Mouse (Mus musculus): ENCODE data around the gene Selenoo.

Selenoo gene

DNA sequence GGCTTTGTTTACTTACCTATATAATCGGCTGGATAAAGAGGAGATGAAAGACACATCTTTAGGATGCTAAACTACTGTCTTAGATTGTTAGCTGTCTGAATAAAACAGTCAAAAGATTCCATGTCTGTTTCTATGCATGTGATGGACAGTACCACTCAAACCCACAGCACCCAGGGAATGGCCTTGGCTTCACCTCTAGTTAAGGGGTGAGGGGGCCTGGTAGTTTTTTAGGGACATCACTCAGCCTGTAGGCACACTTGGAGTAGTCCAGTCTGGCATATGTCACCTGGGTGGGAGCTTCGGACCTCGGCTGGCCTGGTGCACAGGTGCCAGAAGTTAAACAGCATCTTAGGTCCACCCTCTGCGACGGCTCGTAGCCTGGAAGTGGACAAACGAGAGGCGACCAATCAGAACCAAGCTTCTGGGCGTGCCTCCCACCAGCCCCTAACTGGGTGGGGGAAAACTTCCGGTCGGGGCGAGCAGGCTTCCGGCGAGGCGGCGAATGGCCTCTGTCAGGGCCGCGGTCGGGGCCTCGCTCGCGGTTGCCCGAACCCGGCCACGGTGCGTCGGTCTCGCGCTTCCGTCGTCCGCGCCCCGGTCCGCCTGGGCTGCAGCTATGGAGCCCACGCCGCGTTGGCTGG lies at the start of gene Selenoo:
Gene Selenoo (plus strand): TSS at position 478 of the 641 bp plus-strand sequence.
- peak; percentile 73 to 79 for DNase-seq (ENCODE audit: low spot score in 2 of 2)

DNA sequence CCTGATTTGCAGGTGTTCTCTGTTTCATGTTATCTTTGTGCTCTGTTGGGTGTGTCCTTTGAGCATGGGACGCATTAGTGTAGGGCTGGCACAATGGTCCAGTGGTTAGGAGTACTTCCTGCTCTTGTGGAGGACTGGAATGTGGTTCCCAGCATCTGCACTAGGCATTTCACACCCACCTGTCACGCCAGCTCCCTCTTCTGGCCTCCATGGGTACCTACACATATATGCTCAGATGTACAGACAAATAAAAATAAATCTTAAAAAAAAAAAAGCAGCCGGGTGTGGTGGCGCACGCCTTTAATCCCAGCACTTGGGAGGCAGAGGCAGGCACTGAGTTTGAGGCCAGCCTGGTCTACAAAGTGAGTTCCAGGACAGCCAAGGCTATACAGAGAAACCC lies 44.5 kb upstream of the Selenoo start:
- no peak for DNase-seq (ENCODE audit: low spot score in 2 of 2)

DNA sequence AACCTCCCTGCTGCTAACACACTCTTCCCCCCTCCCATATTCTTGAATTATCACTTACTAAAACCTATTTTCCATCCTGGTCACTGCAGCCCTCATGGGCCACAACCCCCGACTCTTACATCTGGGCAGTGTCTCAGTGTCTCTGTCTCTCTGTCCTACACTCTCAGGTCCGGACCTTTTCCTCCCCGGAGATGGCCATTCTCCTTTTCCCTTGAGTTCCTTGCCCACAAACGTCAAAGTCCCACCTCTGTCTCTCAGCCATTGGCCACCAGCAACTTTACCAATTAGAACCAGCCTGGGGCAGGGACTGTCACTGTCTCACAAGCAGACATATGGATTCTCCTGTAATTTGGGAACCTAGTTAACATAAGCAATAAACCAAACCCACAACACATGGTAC lies 42.5 kb upstream of the Selenoo start:
- no peak for DNase-seq (ENCODE audit: low spot score in 2 of 2)

DNA sequence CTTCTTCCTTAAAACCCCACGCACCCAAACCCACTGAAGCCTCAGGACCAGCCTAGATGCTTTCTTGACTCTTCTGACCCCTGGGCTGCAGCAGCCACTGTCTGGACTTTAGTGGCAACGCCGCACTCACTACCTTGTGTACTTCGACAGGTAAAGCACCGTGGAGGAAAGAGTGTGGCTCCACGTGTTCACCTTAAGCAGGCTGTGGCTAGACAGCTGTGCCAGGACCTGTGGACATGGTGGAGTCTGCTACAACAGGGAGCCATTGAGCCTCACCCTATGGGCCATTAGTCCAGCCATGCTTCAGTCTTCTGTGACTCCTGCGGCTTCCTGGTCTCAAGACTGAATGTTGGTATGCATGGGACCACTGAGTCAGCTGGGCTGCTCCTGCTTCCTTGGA lies 34.2 kb upstream of the Selenoo start:
- no peak for DNase-seq (ENCODE audit: low spot score in 2 of 2)

DNA sequence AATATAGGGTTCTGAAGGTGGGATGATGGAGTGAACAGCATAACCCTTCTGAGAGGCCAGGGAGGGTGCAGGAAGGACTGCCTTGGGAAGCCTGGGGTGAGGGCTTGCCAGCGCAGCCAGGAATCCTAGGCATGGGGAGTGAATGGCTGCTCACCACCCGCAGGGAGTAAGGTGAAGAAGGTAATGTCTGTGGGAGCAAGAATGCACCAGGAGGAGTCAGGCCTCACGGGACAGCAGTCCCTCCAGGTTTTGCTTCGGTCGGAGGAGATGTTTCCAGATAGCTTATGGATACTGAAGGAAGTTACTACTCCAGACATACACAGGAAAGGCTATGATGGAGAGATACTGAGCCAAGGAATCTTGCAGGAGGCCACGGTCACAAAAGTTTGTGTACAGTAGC lies 30.1 kb upstream of the Selenoo start:
- no peak for DNase-seq (ENCODE audit: low spot score in 2 of 2)

DNA sequence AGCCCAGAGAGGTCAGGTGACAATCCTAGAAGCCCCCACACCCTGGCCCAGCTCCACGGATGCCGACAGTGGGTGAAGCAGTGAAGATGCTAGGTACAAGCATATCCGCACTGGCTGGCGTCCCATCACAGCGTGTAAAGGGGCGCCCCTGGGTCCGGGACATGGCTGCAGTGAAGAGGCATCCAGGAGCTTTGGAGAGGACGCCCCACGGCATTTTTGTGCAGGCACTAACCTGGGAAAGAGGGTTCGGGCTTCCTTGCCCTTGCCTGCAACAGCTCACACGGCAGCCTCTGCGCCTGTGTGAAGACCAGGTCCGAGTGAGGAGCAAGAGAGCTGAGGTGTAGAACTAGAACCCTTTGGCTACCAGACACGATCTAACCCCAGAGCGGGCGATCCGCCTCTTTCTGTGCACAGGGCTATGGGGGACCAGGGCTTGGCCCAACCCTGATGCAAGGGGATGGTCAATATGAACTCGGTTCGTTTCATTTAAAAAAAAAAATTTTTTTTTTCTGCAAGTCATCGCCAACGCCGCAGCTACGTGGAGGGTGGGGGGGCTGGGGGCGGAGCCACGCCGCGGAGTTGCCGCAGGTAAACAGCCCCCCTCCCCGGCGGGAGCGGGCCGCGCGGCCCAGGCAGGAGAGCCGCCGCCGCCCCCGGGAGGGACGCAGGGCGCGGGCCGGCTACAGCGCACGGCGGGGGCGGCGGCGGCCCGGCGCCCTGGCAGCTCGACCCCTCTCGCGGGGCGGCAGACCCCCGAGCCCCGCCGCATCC lies 29.5 kb upstream of the Selenoo start, which contains the start of gene Panx2:
Gene Panx2 (plus strand): TSS at position 574 of the 771 bp plus-strand sequence.
- no peak for DNase-seq (ENCODE audit: low spot score in 2 of 2)

DNA sequence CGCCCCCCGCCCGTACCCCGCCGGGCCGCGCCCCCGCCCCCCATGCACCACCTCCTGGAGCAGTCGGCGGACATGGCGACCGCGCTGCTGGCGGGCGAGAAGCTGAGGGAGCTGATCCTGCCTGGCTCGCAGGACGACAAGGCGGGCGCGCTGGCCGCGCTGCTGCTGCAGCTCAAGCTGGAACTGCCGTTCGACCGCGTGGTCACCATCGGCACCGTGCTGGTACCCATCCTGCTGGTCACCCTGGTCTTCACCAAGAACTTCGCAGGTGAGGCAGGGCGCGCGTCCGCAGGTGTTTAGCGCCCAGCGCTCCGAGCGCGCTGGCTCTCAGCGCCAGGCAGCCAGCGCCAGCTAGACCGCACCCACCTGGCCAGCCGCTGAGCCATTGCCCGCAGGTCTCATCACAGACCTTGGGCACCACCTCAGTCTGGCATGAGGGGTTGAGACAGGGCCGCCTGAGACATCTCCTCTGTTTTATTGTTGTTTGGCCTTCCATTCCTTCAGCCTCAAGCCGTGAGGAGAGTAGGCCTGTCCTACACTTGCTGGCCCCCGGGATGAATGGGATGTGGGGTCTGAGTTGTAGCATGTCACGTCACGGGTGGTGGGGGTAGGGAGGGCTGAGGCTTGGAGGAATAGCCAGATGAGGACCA lies 28.7 kb upstream of the Selenoo start:
- DNase-seq (ENCODE audit: low spot score in 2 of 2) = no peak

DNA sequence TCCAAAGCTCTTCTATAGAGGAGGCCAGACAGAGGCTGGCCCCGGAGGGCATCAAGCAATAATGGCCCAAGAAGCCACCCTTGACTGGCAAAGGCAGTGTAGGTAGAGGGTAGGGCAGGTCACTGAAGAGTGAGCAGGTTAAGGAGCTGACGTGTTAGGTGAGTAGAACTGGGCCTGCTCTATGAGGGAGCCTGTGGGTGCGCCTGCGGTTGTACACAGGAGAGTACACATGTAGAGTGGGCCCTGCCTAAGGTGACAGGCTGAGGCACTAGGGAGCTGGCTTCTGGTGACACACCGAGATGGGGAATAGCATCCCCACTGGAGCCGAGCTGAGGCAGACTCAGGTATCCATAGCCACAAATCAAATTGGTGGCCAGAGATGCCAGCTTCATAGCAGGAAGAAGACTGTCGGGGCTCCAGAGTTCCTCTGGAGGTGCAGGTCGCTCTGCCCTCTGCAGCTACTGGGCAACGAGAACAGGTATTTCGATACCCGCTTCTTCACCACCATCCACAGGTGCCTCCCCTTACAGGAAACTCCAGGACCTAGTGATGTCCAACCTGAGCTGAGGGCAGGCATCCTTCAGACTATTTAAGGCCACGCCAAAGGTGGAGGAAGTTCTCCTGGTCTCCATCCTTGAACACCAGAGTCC lies 27.9 kb upstream of the Selenoo start:
- DNase-seq (ENCODE audit: low spot score in 2 of 2) = no peak

DNA sequence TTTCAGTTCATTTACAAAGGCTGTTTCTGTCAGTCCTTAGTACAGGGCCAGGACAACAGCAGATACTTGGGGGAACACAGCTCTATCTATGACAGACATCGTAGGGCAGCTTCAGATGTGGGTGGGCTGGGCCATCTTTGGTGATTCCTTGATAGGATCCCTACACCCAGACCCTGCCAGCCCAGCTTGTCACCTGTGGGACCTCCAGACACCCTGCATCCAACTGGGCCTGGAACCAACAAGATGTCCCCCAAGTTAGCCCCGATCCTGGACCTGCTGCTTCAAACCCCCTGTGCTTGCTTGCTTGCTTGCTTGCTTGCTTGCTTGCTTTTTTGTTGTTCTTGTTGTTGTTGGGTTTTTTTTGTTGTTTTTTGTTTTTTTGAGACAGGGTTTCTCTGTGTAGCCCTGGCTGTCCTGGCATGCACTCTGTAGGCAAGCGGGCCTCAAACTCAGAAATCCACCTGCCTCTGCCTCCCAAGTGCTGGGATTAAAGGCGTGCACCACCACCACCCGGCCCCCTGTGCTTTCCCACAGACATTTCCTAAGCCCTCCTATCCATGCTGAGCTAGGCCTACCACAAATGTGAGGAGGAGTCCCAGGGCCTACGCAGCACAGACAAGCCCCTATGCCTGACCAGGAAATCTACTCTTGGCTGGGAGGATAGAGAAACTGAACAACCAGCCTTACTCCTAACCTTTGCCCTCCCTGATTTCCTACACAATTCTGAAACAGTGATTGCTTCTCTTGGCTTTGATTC lies 26.9 kb upstream of the Selenoo start:
- DNase-seq (ENCODE audit: low spot score in 2 of 2) = no peak

DNA sequence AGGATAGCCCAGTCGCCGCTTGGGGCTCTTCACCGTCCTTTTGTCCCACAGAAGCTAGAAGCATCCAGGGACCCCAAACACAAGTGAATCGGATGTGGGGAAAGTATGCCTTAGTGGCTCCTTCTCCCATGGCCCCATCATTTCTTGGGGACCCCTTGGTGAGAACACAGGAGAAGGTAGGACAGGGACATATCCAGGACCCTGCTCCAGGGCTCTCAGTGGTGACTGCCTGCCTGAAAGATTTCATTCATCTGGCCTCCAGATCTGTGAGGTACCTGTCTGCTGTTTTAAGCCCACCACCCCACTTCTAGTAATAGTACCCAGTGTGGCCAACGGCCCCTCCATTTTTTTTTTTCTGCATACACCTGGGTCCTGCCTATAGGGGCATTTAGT lies 26.4 kb upstream of the Selenoo start:
- DNase-seq (ENCODE audit: low spot score in 2 of 2) = no peak

DNA sequence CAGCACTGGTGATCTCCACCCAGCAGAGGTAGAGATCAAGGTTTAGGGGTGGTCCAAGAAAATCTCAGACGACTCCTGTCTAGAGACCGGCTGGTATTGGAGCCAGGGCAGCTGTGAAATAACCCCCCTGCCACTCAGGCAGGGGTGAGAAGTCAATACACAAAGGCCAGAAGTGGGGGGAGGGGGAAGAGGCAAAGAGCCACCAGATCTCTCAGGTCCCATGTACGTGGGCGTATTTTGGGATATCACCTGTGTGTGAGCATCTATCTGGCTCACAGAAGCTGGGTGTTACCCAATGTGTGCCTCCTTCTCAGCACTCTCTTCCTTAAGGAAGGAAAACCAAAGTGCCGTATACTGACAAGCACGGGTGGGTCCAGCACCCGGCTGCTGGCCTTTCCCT lies 25.9 kb upstream of the Selenoo start:
- no peak for DNase-seq (ENCODE audit: low spot score in 2 of 2)

DNA sequence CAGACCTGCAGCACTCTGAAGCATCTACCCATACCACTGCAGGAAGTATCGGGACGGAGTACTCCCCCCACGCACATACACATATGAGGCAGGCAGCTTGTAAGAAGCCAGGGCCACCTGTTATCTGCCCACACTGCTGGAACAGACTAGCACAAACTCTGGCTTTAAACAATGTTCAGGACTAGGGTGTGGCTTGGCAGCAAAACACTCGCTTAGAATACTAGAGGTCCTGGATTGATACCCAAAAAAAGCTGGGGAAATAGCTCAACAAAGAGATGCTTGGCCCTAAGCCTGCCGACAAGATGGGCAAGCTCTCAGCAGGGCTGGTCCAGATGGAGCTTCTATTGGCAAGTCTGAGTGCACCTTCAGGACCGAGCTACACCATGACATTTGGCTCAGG lies 25.3 kb upstream of the Selenoo start:
- DNase-seq (ENCODE audit: low spot score in 2 of 2) = no peak

DNA sequence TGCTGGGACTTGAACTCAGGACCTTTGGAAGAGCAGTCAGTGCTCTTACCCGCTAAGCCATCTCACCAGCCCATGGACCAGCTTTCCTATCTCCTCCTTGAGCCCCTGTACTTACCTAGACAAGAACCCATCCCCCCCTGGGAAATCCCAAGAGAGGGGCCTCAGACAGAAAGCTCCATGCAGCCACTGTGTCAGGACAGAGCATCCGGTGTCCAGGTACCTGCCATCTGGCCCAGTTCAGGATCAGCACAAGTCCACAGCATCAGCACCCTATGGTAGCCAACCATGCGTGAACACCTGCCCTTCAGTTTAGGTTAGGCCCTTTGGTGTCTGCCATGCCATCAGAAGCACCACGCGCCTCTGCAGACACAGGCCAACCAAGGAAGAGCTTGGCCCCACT lies 24.0 kb upstream of the Selenoo start:
- DNase-seq (ENCODE audit: low spot score in 2 of 2) = no peak

DNA sequence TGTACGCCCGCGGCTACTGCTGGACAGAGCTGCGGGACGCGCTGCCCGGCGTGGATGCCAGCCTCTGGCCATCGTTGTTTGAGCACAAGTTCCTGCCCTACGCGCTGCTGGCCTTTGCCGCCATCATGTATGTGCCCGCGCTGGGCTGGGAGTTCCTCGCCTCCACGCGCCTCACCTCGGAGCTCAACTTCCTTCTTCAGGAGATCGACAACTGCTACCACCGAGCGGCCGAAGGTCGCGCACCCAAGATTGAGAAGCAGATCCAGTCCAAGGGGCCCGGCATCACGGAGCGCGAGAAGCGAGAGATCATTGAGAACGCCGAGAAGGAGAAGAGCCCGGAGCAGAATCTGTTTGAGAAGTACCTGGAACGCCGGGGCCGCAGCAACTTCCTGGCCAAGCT lies 21.3 kb upstream of the Selenoo start:
- DNase-seq (ENCODE audit: low spot score in 2 of 2) = no peak

DNA sequence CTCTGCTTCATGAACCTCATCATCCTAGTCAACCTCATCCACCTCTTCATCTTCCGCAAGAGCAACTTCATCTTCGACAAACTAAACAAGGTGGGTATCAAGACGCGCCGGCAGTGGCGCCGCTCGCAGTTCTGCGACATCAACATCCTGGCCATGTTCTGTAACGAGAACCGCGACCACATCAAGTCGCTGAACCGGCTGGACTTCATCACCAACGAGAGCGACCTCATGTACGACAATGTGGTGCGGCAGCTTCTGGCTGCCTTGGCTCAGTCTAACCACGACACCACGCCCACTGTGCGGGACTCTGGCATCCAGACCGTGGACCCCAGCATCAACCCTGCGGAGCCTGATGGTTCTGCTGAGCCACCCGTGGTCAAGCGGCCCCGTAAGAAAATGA lies 20.7 kb upstream of the Selenoo start:
- DNase-seq (ENCODE audit: low spot score in 2 of 2) = no peak

DNA sequence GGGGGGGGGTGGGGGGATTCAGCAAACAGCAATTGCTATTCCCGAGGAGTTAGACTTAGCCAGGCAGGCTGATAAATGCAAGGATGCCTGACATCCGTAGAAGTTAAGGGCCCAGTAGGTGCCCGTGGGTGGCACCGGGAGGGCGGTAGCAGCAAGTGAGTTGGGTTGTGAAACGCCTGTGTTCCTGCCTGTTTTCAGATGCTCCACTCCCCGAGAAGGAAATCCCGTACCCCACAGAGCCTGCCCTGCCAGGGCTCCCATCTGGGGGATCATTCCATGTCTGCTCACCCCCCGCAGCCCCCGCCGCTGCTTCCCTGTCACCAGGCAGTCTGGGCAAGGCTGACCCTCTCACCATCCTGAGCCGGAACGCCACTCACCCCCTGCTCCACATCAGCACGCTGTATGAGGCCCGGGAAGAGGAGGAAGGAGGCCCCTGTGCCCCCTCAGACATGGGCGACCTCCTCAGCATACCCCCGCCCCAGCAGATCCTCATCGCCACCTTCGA lies 19.5 kb upstream of the Selenoo start:
- DNase-seq (ENCODE audit: low spot score in 2 of 2) = no peak

DNA sequence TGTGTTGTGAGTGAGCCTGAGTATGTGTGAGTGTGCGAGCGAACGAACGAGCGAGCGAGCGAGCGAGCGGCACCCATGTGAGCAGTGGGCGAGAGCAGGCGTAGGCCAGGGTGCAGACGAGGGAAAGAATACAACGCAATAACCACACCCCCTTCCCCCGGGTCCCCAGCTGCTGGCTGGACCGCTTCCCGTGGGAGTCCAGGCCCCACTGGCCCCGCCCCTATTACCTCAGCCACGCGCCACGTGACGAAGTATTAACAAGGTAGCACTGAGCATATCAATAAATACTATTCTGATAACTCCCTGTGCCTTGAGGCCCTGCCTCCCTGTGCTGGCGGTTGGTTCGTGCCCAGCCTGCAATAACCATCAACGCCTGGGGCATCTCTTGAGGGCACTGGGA lies 18.3 kb upstream of the Selenoo start:
- no peak for DNase-seq (ENCODE audit: low spot score in 2 of 2)

DNA sequence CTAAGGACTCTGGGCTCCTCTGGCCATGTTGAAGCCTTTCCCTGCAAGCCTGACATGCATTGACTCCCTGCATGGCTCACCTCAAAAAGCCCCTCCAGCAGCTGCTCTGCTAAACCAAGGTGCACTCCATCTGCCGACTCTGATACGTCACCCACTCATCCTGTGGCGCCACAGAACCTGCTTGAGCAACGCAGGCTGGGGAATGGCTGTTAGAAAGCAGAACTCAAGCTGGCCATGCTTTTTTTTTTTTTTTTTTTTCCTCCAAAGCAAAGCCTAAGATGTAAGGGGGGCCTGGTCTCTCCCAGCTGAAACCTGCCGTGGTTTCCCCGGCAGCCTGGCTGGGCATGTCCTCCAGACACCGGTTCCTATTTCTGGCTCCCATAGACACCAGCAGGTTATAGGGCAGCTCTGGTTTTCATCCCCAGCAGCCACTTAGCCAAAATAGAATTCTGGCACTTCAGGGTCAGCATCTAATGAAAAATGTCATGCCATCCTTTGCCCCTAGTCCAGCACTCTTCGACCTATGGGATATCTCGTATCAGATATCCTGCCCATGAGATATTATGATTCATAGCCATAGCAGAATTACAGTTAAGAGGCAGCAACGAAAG lies 14.8 kb upstream of the Selenoo start:
- no peak for DNase-seq (ENCODE audit: low spot score in 2 of 2)

DNA sequence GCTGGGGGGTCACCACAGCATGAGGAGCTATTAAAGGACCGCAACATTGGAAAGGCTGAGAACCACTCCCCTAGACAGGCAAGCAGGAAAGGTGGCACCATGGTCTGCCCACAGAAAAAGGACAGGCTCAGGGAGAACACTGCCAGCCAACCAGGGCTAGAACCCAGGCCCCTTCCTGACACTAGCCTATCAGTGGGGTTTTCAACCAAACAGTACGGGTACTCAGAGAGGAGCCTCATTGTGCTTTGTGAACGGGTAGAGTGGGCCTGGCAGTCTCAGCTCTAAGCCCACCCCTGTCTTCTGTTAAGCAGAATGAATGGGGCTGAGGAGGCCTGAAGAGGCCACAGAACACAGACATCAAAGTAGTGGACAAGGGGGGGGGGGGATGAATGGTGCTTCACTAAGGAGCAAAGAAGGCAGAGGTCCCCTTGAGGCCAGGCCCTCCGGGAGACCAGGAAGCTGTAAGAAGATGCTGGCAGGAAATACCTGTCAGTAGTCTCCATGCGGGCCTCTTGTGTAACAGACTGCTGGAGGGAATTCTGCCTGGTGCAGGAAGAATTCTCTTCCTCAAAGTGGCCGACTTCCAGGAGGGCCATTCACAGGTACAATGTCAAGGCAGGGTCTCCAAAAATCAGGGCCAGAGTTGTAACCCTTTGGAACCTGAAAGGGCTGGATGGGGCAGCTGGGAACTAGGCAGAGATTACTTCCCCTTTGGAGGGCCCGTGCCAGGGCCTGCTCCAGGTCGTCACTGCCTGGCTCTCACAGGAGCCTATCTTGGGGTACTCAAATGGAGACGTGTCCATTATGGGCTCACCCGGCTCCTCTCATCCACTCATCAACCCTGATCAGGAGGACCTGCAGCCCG lies 14.0 kb upstream of the Selenoo start, which contains the start of gene Trabd:
Gene Trabd (plus strand): TSS at position 512 of the 865 bp plus-strand sequence.
- DNase-seq (ENCODE audit: low spot score in 2 of 2) = no peak
